Mouse (Mus musculus): ENCODE measurements around the gene Tnip1.
"Not testable (repeated sequence)": the region's sequence is repeated elsewhere in the genome, so short reads cannot be mapped to it uniquely, and the experiment has no call there.

The Tnip1 gene

DNA sequence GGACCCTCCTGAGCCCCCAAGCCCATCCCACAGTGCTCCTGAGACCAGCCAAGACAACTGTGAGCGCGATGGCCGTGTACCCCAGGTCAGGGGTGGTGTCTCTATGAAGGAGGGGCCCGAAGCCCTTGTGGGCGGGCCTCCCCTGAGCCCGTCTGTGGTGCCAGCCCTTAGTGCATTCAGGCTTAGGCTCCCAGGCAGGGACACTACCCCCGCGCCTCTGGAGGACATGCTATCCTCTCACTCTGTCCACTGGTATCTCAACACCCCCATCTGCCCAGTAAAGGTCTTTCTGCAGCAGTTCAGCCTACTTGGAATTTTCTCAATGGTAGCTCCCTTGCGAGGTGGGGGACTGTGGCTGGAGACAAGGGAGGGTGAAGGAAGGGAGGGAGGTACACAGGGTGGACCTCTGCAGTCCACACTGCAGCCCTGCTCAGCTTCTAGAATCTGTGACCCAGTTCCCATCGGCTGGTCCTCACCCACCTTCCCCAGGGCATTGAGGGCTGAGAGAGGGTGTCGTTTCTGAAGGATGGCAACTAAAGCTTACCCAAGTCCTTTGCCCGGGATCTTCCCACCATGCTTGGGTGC lies 52.5 kb downstream of the Tnip1 start:
- DNase-seq (ENCODE audit: low read depth, low spot score) = no peak

- no peak for DNase-seq (ENCODE audit: low read depth, low spot score)
These were observed 53.4 kb downstream of the Tnip1 start for GRCm38 (mm10) chr11:54909273-54909672.

DNA sequence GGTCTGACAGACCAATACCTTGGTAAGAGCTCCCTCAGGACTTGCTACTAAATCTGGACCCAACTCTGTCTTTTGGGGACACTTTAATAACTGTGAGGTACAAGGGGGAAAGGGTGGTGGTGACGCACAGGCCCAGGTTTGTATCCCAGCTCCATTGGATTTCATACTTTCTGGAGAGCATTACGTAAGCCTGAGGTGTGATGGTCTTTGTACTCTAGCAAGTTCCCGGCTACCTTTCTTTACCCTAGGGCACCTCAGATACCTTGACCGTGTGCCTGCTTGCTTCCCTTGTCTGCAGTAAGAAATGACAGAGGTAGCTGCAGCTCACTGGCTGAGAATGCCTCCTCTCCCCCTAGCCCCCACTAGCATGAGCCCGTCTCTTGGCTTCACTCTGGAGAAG lies 55.5 kb downstream of the Tnip1 start:
- DNase-seq (ENCODE audit: low read depth, low spot score) = no peak

- DNase-seq (ENCODE audit: low read depth, low spot score) = no peak
These were observed 56.3 kb downstream of the Tnip1 start for GRCm38 (mm10) chr11:54906466-54906865.

DNA sequence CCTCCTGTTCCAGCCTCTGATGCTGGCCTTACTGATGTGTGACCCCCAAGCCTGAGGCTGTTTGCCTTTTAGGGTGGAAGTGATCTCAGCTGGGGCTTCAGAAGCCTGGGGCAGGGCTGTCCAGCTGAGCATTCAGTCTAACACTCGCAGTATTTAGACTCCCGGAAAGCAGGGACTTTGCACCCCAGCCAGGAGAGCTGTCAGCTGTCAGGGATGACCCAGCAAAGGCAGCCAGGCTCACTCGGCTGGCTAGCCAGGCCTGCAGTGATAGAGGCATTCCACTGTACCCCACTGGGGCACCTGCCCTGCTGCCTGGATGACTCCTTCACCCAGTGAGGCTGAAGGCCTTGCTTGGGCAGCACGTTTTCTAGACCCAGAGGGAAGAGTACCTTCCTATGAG lies 56.8 kb downstream of the Tnip1 start:
- DNase-seq (ENCODE audit: low read depth, low spot score) = no peak

DNA sequence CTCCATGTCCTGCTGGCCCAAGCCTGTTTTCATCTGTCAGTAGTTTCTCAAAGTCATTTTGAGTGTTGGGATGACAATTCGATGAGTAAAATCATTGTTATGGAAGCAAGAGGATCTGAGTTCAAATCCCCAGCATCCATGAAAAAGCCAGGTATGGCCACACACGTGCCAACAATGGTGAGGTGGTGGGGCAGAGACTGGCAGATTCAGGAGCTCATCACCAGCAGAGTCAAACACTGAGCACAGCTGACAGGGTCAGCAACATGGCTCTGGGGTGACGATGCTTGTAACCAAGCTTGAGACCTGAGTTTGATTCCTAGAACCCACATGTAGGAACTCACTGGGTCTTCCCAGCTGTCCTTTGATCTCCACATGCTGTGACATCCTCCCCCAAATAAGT lies 57.6 kb downstream of the Tnip1 start:
- no peak for DNase-seq (ENCODE audit: low read depth, low spot score)

GRCm38 (mm10) chr11:54903940-54904706 lies 58.6 kb downstream of the Tnip1 start:
- DNase-seq (ENCODE audit: low read depth, low spot score) = no peak

- DNase-seq (ENCODE audit: low read depth, low spot score) = no peak
These were observed 59.4 kb downstream of the Tnip1 start for GRCm38 (mm10) chr11:54903339-54903738.

- peak; percentile 39 for DNase-seq (ENCODE audit: low read depth, low spot score)
These were observed 60.1 kb downstream of the Tnip1 start, which contains the start of gene Gpx3 for GRCm38 (mm10) chr11:54902333-54903323. Gene Gpx3, plus strand, starts transcription at chr11:54902453.

DNA sequence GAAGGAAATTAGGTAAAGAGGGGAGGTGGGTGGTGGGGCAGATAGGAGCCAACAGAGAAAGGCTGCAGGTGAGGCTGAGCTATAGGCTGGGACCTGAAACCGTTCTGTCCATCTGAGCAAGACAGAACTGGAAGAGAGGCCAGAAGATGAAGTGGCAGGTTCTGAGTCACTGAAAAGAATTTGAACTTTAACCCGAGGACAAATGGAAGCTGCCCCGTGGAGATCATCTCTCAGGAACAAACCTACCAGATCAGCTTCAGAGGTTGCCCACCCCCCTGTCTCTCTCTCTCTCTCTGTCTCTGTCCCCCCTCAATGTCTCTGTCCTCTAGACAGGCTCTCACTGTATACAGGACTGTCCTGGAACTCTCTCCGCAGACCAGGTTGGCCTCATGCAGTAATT lies 63.1 kb downstream of the Tnip1 start:
- DNase-seq (ENCODE audit: low read depth, low spot score) = no peak

- no peak for DNase-seq (ENCODE audit: low read depth, low spot score)
These were observed 65.2 kb downstream of the Tnip1 start for GRCm38 (mm10) chr11:54897470-54897869.

- not testable (repeated sequence) for DNase-seq (ENCODE audit: low read depth, low spot score)
These were observed 66.1 kb downstream of the Tnip1 start for GRCm38 (mm10) chr11:54896646-54897045.

DNA sequence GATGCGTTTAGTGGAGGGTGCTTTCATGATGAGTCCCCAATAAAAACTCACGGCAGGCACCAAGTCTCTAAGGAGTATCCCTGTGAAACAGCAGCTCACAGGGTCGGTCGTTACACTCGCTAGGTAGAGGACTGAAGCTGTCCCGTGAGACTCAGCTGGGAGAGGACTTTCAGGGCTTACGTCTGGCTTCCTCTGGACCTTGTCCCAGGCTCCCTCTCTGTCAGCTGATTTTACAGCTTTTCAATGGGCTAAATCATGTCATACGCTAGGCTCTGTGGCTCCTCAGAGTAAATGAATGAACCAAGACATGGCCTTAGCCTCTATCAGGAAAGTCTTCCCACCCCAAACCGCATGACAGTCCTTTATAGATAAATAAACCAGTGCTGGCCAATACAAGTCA lies 68.1 kb downstream of the Tnip1 start:
- DNase-seq (ENCODE audit: low read depth, low spot score) = no peak

DNA sequence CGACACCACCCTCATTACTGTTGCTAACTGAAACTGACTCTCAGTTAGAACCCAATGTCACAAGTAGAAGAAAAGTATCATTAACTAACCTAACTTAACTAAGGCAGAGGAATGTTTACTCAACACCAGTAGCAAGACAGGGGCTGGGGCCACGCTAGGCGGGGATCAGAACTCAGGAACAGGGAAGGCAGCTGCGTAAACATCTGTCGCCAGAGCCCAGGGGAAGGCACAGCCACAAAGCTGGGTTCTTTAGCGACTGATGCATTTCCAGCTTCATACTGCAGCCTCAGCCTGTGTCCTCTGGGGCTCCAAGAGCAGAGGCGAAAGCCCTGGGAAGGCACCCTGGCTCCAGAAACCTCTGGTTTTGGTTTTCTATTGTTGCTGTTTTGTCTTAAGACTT lies 70.6 kb downstream of the Tnip1 start:
- no peak for DNase-seq (ENCODE audit: low read depth, low spot score)

- DNase-seq (ENCODE audit: low read depth, low spot score) = no peak
These were observed 71.4 kb downstream of the Tnip1 start for GRCm38 (mm10) chr11:54891341-54891740.

DNA sequence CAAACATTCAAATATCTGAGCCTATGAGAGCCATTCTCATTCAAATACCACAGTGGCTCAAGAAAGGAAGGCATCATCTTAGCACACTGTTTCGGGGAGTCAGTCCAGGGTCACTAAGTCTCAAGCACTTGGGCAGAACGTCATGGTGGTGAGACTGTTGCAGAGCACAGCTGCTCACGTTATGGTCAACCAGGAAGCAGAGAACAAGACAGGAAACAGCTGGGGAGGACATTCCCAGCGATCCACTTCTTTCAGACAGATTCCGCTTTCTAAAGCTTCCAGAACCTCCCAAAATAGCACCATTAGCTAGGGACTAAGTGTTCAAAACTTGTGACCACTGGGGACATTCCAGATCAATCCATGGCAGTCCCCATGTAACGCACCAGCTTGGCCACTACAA lies 74.8 kb downstream of the Tnip1 start:
- DNase-seq (ENCODE audit: low read depth, low spot score) = no peak

DNA sequence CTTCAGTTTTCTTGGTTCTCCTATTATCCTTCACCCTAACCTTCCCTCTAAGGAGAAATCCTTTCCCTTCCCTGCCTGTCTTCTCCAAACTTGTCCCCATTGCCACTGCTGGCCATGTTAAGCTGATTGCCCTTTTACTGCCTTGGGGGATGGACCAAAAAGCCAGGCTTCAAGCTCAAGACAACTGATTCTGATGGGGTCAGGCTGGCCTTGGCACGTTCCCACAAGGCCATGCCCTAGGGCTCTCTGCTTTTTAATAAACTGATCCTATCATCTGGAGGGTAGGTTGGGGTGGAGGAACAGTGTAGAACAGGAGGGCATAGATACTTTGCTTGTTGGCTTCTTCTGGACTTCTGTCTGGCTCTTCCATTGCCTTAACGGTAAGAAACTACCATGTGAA lies 77.3 kb downstream of the Tnip1 start:
- DNase-seq (ENCODE audit: low read depth, low spot score) = no peak

DNA sequence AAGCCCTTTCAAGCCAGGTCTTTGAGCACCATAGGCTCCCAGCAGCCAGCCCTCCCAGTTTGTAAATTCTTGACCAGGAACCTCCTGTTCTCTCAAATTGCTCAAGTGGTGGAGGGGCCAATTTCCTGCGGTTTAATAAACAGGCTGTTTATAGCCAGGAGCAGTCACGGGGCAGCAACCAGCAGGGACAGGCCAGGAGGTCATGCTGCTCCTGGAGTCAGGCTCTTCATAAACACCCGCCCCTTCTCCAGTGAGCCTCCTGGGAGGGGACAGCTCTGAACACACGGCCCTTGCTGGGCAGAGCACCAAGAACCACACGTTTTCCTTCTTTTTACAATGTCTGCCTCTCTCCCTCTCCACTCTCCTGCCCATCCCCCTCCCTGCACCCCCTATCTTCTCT lies 77.8 kb downstream of the Tnip1 start:
- DNase-seq (ENCODE audit: low read depth, low spot score) = no peak

DNA sequence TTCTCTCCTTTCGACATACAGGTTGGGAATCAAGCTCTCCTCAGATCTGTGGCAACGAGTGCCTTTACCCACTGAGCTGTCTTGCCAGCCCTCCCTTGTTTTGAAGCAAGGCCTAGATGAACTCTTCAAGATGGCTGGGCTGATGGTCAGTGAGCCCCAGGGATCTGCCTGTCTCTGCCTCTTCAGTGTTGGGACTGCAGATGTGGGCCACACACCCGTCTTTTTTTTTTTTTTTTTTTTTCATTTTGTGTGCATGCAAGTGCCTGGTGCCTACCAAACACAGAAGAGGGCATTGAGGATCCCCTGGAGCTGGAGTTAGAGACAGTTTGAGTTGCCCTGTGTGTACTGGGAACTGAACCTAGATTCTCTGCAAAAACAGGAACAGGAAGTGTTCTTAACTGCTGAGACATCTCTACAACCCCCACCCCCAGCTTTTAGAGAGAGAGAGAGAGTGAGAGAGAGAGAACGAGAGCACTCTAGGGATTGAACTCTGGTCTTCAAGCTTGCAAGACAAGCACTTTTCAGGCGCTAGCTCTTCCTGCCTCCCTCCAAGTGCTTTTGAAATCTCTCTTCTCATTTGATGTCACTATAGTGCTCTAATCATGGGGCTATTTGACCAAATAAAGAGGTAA lies 78.4 kb downstream of the Tnip1 start:
- DNase-seq (ENCODE audit: low read depth, low spot score) = no peak

DNA sequence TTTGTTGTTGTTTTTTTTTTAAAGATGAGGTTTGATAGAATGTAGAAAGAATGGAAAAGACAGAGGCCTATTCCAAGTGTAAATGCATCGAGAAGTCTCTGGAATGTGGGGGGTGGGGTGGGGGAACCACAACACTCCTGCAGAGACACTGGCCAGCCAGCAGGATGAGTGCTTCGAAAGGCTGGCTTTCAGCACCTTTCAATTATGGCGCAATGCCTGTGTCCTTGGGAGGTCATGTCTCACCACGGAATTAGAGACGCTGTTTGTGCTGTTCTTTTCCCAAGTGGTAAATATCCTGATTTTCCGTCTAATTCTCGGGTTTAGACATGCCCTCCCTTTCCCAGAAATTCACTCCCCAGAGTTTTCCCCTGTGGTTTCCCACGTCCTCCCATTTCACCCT lies 80.0 kb downstream of the Tnip1 start:
- DNase-seq (ENCODE audit: low read depth, low spot score) = no peak

- DNase-seq (ENCODE audit: low read depth, low spot score) = no peak
These were observed 81.7 kb downstream of the Tnip1 start for GRCm38 (mm10) chr11:54881051-54881474.

DNA sequence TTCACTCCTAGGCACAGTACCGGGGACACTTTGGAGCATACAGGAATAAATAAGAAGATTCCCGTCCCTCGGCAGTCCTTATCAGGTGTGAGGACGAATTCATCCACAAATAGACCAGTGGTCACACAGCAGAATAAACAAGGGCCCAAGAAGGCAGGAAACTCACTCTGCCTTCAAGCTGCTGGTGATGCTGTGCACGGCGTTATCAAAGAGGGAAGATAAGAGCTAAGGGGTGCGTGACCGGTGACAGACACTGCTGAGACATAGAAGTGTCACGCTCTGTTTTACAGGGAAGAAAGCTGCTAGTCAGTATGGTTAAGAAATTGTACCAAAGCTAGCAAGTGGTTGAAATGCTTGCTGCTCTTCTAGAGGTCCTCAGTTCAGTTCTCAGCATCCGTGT lies 82.8 kb downstream of the Tnip1 start:
- DNase-seq (ENCODE audit: low read depth, low spot score) = no peak
